Mouse (Mus musculus): Measurements from ENCODE around the gene Mfsd12.

Gene Mfsd12

GRCm38 (mm10) chr10:81403511-81403910, 46.2 kb downstream of the Mfsd12 start:
- no peak for DNase-seq (ENCODE audit: low spot score)

DNA sequence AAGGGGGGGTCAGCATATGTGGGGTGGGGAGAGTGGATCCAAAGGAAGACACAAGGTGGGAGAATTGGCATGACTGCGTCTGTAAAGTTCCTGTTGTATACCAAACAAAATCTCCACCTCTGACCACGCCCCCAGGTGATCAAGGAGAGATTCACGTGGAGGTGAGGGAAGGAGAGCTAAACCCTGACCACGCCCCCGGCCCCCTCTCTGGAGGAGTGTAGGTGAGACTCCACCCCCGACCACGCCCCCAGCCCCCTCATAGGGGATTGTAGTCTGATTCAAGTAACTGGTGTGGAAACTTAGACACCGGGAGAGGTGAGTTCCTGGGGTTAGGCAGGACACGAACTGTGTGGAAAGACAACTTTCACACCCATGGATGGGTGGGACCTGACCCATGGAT, 46.8 kb downstream of the Mfsd12 start:
- no peak for DNase-seq (ENCODE audit: low spot score)

DNA sequence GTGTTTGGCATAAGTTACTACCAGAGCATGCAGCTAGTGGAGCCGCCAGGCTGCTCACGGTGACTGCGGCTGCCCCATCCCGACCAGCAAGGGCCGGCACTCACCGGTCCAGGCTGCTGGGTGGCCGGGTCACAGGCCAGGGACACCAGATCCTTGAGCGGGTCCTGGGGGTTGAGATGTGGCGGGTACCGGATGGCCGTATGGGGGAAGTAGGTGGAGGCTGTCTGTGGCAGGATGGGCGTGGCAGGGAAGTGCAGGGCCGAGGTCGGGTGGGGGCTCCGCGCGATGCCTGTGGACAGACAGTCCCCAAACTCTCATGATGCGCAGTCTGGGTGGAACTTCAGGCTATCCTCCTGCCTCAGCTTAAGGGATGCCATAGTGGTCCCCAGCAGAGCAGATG, 47.4 kb downstream of the Mfsd12 start:
- no peak for DNase-seq (ENCODE audit: low spot score)

DNA sequence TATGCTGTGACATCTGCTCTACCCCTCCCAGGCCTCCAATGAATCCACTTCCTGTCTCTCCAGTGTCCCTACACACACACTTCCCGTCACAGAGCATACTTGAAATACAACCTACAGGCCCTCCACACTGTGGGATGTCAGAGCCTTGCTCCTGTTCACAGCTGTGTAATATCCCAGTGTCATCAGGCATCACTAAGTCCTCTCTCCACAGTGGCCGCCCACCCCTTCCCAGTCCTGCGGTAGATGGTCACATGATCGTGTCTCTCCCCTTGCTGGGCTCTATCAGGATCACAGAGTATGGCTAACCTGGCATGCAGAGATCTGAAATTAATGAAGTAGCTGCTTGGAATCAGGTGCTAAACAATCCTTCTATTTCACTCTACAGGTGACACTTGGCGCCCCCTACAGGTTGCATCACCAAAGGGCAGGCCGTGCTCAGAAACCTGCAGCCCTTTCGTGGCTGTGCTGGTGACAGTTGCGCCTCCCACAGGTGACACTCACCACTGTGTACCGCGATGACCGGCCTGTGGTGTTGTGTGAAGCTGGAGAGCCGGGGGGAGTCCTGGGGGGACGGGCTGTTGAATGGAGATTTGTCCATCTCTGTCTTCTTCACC, 48.4 kb downstream of the Mfsd12 start:
- DNase-seq (ENCODE audit: low spot score) = no peak

GRCm38 (mm10) chr10:81406504-81407440, 49.5 kb downstream of the Mfsd12 start:
- DNase-seq (ENCODE audit: low spot score) = no peak

GRCm38 (mm10) chr10:81407539-81408423, 50.5 kb downstream of the Mfsd12 start:
- no peak for DNase-seq (ENCODE audit: low spot score)

DNA sequence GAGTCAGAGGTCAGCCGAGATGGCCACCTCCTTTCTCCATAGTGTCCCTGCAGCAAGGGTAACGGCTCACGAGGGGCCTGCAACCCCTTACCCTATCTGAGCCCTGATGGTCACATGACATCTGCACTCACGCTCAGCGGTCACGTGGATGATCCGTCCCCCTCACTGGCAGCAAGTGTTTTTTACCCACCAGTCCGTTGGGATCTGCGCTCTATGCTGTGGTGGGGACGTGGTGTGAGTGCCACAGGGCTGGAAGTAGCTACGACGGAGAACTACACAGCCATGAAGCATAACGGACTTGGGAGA, 51.1 kb downstream of the Mfsd12 start:
- DNase-seq (ENCODE audit: low spot score) = no peak

DNA sequence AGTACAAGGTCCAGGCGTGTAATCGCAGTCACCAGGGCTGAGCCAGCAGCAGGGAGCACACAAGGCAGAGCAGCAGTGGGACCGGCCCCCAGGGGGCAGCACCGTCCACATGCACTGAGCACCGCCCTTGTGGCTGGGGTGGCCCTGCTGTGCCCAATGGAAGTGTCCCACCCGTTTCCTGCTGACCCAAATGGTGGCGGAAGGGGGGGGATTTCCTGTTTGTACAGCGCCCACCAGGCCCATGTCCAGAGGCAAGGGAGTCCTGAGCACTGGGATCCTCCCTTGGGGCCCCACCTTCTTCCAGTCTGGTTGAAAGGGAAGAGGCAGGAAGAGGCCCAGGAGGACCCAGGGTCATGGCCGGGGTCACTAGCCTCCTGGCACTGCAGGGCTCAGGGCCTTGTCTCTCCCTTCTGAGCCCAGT, 51.6 kb downstream of the Mfsd12 start:
- DNase-seq (ENCODE audit: low spot score) = no peak

- no peak for DNase-seq (ENCODE audit: low spot score)
Observed at GRCm38 (mm10) chr10:81409330-81409729, 52.0 kb downstream of the Mfsd12 start.

DNA sequence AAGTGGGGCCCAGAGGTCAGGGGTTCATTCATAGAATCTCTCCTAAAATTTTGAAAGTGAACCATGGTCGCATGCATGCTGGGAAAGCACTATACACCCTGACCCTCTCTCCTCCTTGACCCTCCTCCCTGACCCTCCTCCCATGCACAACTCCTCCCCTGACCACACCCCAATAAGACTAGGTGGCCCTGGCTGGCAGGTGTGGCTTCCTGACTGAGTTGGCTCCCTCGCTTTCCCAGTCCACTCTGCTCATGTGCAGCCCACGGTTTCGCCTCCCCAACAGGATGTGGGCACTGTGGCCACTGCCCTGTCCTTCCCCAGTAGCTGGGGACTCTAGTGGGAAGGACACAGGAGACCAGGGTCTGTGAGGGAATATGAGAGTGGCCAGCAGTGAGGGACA, 53.1 kb downstream of the Mfsd12 start:
- DNase-seq (ENCODE audit: low spot score) = no peak

GRCm38 (mm10) chr10:81410981-81411380, 53.7 kb downstream of the Mfsd12 start:
- no peak for DNase-seq (ENCODE audit: low spot score)

- no peak for DNase-seq (ENCODE audit: low spot score)
Observed at GRCm38 (mm10) chr10:81411471-81412400, 54.4 kb downstream of the Mfsd12 start.

- DNase-seq (ENCODE audit: low spot score) = no peak
Observed at GRCm38 (mm10) chr10:81412586-81413309, 55.5 kb downstream of the Mfsd12 start.

DNA sequence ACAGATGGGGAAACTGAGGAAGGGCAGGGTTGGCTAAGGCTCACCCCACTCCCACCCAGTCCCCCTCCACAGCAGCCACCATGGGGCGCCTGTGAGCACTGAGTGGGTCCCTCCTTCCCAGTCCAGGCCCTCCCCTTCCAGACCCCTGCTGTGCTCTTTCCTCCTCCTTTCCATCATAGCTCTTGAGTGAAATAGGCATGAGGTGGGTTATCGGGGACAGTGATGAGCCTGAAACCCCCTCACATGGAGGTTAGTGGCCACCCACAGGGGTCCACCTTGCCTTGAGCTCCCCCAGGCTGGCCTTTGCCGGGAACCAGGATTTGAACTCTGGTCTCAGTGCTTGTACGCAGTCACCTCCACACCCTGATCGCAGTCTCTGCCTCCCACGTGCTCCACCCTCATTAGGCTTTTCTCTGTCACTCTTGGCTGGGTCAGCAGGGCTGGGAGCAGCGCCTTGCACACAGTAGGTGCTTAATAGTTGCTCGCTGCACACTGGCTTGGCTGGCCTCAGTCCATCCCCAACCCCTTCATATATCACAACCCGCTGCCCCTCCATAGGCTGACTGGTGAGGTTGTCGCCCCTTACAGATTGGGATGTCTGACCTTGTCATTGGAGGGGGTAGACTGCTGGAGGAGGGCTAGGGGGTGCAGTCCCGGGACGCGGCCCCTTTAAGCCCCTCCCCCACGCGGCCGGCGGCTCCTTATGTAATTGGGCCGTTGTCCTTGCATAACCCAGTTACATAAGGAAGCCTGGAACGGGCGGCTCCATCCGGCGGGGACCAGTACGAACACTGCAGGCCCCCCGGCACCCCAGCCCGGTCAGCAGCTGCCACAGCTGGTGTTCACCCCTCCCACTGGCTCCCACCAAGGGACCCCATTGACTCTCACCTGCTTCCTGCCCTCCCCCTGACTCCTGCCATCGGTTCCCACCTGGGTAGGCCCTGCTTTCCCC, 56.3 kb downstream of the Mfsd12 start:
- peak; percentile 80 for DNase-seq (ENCODE audit: low spot score)

GRCm38 (mm10) chr10:81414682-81415081, 57.4 kb downstream of the Mfsd12 start:
- DNase-seq (ENCODE audit: low spot score) = no peak

- no peak for DNase-seq (ENCODE audit: low spot score)
Observed at GRCm38 (mm10) chr10:81415146-81415545, 57.9 kb downstream of the Mfsd12 start.
